Mouse (Mus musculus): ENCODE results near the gene Csf3. TPM values are rescaled to one million over a fixed set of nuclear protein-coding genes. Genes with fewer than 3 reads are reported as not detected.

Gene Csf3
- total and polyA plus RNA-seq, 3 experiments = not detected

DNA sequence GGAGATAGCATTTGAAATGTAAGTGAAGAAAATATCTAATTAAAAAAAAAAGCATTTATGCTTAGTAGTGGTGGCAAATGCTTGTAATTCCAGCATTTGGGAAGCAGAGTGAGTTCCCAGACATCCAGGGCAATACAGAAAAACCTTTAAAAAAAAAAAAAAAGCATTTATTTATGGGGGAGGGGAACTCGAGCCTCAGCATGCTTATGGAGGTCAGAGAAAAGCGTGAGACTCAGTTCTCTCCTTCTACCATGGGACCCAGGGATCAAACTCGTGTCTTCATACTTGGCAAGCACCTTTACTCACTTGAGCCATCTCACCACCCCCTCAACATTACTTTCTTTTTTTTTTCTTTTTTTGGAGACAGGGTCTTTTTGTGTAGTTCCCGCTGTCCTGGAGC is 19.9 kb upstream of the Csf3 start:
- Histone ChIP-seq H3K9ac (ENCODE audit: low read depth, low read length) (no peak overlapping the region), H3K36me3 (ENCODE audit: control insufficient read depth, insufficient read depth, low read length) (no peaks in the 10 kb centered on the region; the same call in 1 of the 2 replicates), H3K27ac (no peak overlapping the region), H3K4me3 (no peak overlapping the region), H3K27me3 (ENCODE audit: control insufficient read depth, insufficient read depth, low read length) (no peaks in the 10 kb centered on the region), H3K79me2 (replicated peaks; ENCODE audit: control insufficient read depth, insufficient read depth, low read length) (peaks cover 4% of the 10 kb centered on the region), H3K4me1 (ENCODE audit: control insufficient read depth, insufficient read depth, low read length) (peaks cover 1% of the 10 kb centered on the region)
- 75% methylated on average over 4 of the region's 4 CpGs for WGBS
- DNase-seq = no peak
- no peak for TF ChIP-seq EP300 (IDR thresholded peaks at IDR 0.05; ENCODE audit: insufficient read depth, low read depth, low read length)
- no peak for TF ChIP-seq POLR2A (IDR thresholded peaks at IDR 0.05; ENCODE audit: insufficient read depth, low read depth, low read length)
- no peak for TF ChIP-seq CTCF (IDR thresholded peaks at IDR 0.05)
- intact Hi-C loops (cut with DNase I) = no loop called here

DNA sequence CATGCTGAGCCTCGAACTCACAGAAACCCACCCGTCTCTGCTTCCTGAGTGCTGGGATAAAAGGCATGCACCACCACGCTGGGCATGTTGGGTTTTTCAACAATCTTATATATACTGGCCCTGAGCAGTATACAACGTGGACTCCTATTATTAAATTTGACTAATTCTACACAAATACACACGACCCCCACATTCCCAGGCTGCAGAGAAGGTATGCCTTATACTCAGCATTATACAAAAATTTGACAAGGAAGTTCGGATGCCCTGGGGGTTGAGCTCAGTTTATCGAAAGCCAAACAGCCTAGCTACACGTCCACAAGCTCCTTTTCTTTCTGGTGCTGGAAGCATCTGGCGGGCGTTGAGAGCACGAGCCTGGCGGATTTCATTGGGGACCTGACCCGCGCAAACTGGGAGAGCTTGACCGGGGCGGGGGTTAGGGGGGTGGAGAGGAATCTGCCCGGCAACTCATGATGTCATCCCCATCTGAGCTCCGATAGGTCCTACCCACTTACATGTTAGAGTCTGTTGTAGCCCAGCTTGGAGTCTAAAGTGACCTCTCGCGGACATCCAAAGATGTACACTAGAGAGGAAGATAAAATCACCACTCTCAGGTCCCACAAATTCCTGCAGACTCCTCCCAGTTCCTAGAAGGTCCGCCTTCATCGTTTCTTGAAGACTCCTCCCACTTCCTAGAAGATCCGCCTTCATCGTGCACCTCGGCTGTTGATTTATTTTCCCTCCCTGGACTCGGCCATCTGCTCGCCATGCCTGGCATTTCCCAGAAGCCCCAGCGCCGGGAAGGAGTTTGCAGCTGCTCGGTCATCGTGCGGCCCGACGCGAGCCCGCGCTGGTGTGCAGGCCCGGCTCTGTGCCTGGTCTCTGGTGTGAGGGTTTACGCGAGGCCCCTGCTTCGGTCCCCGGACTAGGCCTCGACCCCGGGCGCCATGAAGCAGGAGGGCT is 19.0 kb upstream of the Csf3 start, which contains the start of gene Psmd3:
TSS of gene Psmd3 (plus strand) at position 769 of the 960 bp plus-strand sequence.
- intact Hi-C loops (cut with DNase I) = no loop called here
- Histone ChIP-seq H3K27ac (peak within 1 kb of the TSS; percentile 84), H3K4me3 (peak within 1 kb of the TSS; percentile 74), H3K36me3 (ENCODE audit: control insufficient read depth, insufficient read depth, low read length) (no peaks in the 10 kb centered on the region; the same call in 1 of the 2 replicates), H3K9ac (ENCODE audit: low read depth, low read length) (peak within 1 kb of the TSS; percentile 97), H3K27me3 (ENCODE audit: control insufficient read depth, insufficient read depth, low read length) (no peaks in the 10 kb centered on the region), H3K4me1 (ENCODE audit: control insufficient read depth, insufficient read depth, low read length) (peaks cover 1% of the 10 kb centered on the region), H3K79me2 (replicated peaks; ENCODE audit: control insufficient read depth, insufficient read depth, low read length) (peaks cover 4% of the 10 kb centered on the region)
- TF ChIP-seq EP300 (IDR thresholded peaks at IDR 0.05; ENCODE audit: insufficient read depth, low read depth, low read length) (peak; percentile 90), CTCF (IDR thresholded peaks at IDR 0.05) (peak; percentile 62), POLR2A (IDR thresholded peaks at IDR 0.05; ENCODE audit: insufficient read depth, low read depth, low read length) (peak; percentile 89)
- peak; percentile 97 to 100 for DNase-seq
- WGBS = 4% methylated on average over 45 of the region's 45 CpGs

DNA sequence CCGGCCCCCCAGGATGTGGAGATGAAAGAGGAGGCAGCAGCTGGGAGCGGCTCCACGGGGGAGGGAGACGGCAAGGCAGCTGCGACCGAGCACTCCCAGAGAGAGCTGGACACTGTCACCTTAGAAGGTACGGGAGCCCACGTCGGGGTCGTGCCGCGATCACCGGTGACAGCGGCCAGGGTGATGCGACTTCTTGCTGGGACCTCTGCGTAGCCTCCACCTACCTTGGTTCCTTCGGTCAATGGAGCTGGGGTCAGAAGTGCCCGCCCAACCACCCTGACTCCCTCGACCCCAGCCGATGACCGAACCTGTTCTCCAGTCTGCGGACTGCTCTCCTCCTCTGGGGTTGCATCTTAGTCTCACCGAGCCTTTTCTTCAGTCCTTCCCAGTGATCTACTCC is 18.3 kb upstream of the Csf3 start:
- Histone ChIP-seq H3K79me2 (replicated peaks; ENCODE audit: control insufficient read depth, insufficient read depth, low read length) (peaks cover 4% of the 10 kb centered on the region), H3K4me3 (peak overlapping the region; percentile 74), H3K27ac (peak overlapping the region; percentile 84), H3K9ac (ENCODE audit: low read depth, low read length) (peak overlapping the region; percentile 97), H3K36me3 (ENCODE audit: control insufficient read depth, insufficient read depth, low read length) (no peaks in the 10 kb centered on the region; the same call in 1 of the 2 replicates), H3K4me1 (ENCODE audit: control insufficient read depth, insufficient read depth, low read length) (peaks cover 1% of the 10 kb centered on the region), H3K27me3 (ENCODE audit: control insufficient read depth, insufficient read depth, low read length) (no peaks in the 10 kb centered on the region)
- peak in 1 of 2 experiments; percentile 31 for DNase-seq
- whole genome bisulfite sequencing = 0% methylated on average over 23 of the region's 23 CpGs
- no peak for TF ChIP-seq POLR2A (IDR thresholded peaks at IDR 0.05; ENCODE audit: insufficient read depth, low read depth, low read length)
- no peak for TF ChIP-seq CTCF (IDR thresholded peaks at IDR 0.05)
- TF ChIP-seq EP300 (IDR thresholded peaks at IDR 0.05; ENCODE audit: insufficient read depth, low read depth, low read length) = no peak
- intact Hi-C loops (cut with DNase I) = no loop called here

DNA sequence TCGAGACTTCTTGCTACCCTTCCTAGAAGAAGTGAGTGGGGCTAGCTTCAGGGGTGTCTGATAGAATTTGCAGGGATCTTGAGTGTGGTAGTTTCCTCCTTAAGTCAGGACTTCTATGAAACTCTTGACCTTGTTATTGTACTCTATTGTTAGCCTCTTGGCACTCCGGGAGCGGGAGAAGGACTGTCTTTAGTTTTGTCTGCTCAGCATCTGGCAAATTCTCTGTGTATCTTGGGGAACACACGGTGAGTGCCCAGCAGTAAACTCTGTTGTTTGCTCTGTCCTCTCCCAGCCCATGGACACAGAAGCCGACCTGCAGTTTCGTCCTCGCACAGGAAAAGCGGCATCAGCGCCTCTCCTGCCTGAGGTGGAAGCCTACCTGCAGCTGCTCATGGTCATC is 15.4 kb upstream of the Csf3 start:
- DNase-seq = no peak
- Histone ChIP-seq H3K79me2 (replicated peaks; ENCODE audit: control insufficient read depth, insufficient read depth, low read length) (peaks cover 4% of the 10 kb centered on the region), H3K4me1 (ENCODE audit: control insufficient read depth, insufficient read depth, low read length) (peaks cover 1% of the 10 kb centered on the region), H3K9ac (ENCODE audit: low read depth, low read length) (no peak overlapping the region), H3K27ac (no peak overlapping the region), H3K27me3 (ENCODE audit: control insufficient read depth, insufficient read depth, low read length) (no peaks in the 10 kb centered on the region), H3K4me3 (no peak overlapping the region), H3K36me3 (ENCODE audit: control insufficient read depth, insufficient read depth, low read length) (no peaks in the 10 kb centered on the region; the same call in 1 of the 2 replicates)
- TF ChIP-seq EP300 (IDR thresholded peaks at IDR 0.05; ENCODE audit: insufficient read depth, low read depth, low read length) (no peak), CTCF (IDR thresholded peaks at IDR 0.05) (no peak), POLR2A (IDR thresholded peaks at IDR 0.05; ENCODE audit: insufficient read depth, low read depth, low read length) (no peak)
- 75% methylated on average over 9 of the region's 9 CpGs for WGBS
- intact Hi-C loops (cut with DNase I) = no loop called here

DNA sequence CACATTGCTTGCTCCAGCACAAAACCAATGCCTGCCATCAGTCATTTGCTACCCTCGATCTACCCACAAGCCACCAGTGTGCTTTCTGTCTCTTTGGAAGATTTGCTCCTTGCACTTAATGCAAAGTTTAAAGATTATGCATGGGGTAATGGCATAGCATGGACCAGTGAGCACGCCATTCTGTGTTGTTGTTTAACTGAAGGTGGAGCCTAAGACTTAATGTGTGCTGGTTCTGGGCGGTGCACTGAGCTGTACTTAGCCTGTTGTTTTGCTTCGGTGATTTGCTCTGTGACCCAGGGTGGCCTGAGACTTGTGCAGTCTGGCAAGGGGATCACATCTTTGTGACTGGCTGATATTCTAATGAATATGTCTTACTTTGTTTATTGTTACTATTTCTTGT is 14.1 kb upstream of the Csf3 start:
- Histone ChIP-seq H3K27me3 (ENCODE audit: control insufficient read depth, insufficient read depth, low read length) (no peaks in the 10 kb centered on the region), H3K79me2 (replicated peaks; ENCODE audit: control insufficient read depth, insufficient read depth, low read length) (peaks cover 4% of the 10 kb centered on the region), H3K9ac (ENCODE audit: low read depth, low read length) (no peak overlapping the region), H3K36me3 (ENCODE audit: control insufficient read depth, insufficient read depth, low read length) (no peaks in the 10 kb centered on the region; the same call in 1 of the 2 replicates), H3K4me1 (ENCODE audit: control insufficient read depth, insufficient read depth, low read length) (peaks cover 1% of the 10 kb centered on the region), H3K4me3 (no peak overlapping the region), H3K27ac (no peak overlapping the region)
- DNase-seq = no peak
- intact Hi-C loops (cut with DNase I) = no loop called here
- 88% methylated on average over 4 of the region's 4 CpGs for WGBS
- TF ChIP-seq CTCF (IDR thresholded peaks at IDR 0.05) (no peak), POLR2A (IDR thresholded peaks at IDR 0.05; ENCODE audit: insufficient read depth, low read depth, low read length) (no peak), EP300 (IDR thresholded peaks at IDR 0.05; ENCODE audit: insufficient read depth, low read depth, low read length) (no peak)

DNA sequence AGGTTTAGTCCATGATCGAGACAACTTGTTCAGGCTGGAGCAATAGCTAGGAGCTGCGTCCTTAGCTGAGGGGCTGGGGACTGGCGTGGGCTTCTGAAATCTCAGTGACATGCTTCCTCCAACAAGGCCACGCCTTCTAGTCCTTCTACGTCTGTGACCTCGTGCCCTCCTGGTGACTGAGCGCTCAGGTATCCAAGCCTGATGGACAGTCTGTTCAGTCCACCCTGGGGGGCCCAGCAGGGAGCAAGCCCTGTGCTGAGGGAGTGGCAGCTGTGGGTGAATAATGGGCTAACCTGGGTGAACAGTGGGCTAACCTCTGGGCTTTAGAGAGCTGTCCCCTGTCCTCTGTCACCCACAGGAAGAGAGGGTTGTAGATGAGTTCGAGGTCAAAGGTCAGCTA is 13.1 kb upstream of the Csf3 start:
- WGBS = 83% methylated on average over 8 of the region's 8 CpGs
- no peak for DNase-seq
- intact Hi-C loops (cut with DNase I) = no loop called here
- TF ChIP-seq CTCF (IDR thresholded peaks at IDR 0.05) = no peak
- TF ChIP-seq POLR2A (IDR thresholded peaks at IDR 0.05; ENCODE audit: insufficient read depth, low read depth, low read length) = no peak
- no peak for TF ChIP-seq EP300 (IDR thresholded peaks at IDR 0.05; ENCODE audit: insufficient read depth, low read depth, low read length)
- no peak overlapping the region for H3K4me3 ChIP-seq
- H3K27ac ChIP-seq = no peak overlapping the region
- no peaks in the 10 kb centered on the region; the same call in 1 of the 2 replicates for H3K36me3 ChIP-seq (ENCODE audit: control insufficient read depth, insufficient read depth, low read length)
- H3K27me3 ChIP-seq (ENCODE audit: control insufficient read depth, insufficient read depth, low read length) = no peaks in the 10 kb centered on the region
- H3K4me1 ChIP-seq (ENCODE audit: control insufficient read depth, insufficient read depth, low read length) = peaks cover 1% of the 10 kb centered on the region
- peaks cover under 1% of the 10 kb centered on the region; the same call in 1 of the 2 replicates for H3K79me2 ChIP-seq (replicated peaks; ENCODE audit: control insufficient read depth, insufficient read depth, low read length)
- no peak overlapping the region for H3K9ac ChIP-seq (ENCODE audit: low read depth, low read length)
